Mouse (Mus musculus) neutrophil, adult 65 days (primary cell): ENCODE results near the gene Klhdc2. TPM values are rescaled to one million over a fixed set of nuclear protein-coding genes. Genes with fewer than 3 reads are reported as not detected.

Experiments used
- total RNA-seq: library from RNA; stranded (reverse); gene quantifications from 2 replicates; pipeline ENCODE4 v1.2.4, GENCODE M21; 2023

The Klhdc2 gene
- 20.7 and 20.9 TPM in 2 replicates for total RNA-seq

DNA sequence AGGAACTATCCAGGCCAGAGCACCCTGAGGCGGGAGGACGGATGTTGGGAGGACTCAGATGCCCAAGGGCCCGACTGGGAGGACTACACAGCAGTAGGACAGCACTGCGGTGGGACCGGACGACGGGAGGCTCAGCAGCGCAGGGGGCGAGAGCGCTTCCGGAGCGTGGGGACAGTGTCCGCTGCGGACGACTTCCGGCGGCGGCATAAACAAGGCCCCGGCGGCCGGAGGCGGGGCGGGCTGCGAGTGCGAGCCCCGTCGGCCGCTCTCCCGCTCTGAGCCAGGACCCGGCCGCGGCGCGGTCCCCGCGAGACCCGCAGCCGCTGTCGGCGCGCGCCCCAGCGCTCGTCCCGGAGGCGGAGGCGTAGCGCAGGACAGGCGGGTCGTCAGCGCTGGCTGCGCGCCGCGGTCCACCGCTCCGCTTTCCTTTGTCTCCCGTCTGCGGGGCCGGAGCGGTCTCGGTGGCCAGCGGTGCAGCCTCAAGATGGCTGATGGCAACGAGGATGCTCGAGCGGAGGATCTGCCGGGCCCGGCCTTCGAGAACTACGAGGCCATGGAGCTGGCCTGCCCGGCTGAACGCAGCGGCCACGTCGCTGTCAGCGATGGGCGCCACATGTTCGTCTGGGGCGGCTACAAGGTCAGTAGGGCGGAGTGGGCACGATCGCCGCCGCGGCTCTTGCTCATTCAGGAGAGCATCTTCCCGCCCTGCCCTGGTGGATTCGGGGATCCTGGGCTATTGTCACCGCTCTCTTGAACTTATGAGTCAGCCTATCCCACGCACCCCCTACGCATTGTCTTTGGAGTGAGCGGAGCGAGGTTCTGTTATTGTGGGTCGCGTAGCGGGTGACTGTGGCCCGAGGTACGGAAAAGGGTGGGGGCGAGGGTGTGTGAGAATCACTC, at the start of gene Klhdc2:
Gene Klhdc2 (plus strand): TSS at position 171 of the 900 bp plus-strand sequence.

DNA sequence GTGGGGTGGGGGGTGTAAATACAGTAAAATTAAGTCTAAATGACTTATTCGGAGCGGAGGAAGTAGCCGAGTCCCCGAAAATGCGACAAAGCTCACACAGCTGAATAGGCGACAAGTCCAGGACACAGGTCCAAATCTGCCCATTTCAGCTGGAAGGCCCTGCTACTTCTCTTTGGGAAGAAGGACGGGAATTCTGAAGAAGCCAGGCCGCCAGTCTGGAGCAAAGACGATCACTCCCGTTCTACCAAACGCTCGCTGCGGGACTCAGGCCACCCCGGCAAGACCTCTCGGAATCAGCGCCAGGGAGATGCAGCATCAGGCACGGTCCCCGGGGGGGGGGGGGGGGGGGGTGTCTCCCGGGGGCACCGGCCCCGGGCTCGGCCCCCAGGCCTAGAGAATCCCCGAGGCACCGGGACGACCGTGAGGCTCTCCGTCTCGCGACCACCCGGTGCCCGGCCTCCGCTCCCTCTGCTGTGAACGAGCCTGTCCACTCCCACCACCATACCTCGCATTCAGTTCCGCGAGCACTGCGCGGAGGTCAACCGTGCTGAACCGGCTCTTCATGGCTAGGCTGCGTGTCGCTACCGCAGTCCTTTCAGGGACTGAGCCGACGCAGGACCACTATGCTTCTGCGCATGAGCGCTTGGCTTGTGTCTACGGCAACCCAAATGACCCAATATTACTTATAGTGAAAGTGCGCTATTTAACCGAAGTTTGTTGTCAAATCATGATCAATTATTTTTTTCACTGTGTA, 60.2 kb downstream of the Klhdc2 start, which contains the start of gene Nemf:
Gene Nemf (minus strand): TSS at position 620 of the 754 bp plus-strand sequence.

Other genes with a start within 250 kb of the Klhdc2 start
- gene Rps29, start 137.5 kb upstream of the Klhdc2 start, total RNA-seq = 658 and 1,139 TPM in 2 replicates
- 5.7 and 6.2 TPM in 2 replicates for gene Lrr1, start 127.9 kb upstream of the Klhdc2 start, total RNA-seq
- 133 and 180 TPM in 2 replicates for gene Rpl36al, start 112.6 kb upstream of the Klhdc2 start, total RNA-seq
- 25.7 and 26.3 TPM in 2 replicates for gene Mgat2, start 112.5 kb upstream of the Klhdc2 start, total RNA-seq
- gene Gm49383, start 99.6 kb upstream of the Klhdc2 start, total RNA-seq = 3.2 and 5.3 TPM in 2 replicates
- gene Dnaaf2, start 98.3 kb upstream of the Klhdc2 start, total RNA-seq = 1.3 and 1.7 TPM in 2 replicates
- gene Gm49384, start 92.4 kb upstream of the Klhdc2 start, total RNA-seq = 2.3 and 4.2 TPM in 2 replicates
- gene Pole2, start 68.5 kb upstream of the Klhdc2 start, total RNA-seq = 5.8 and 8.6 TPM in 2 replicates
- gene Klhdc1, start 55.5 kb upstream of the Klhdc2 start, total RNA-seq = 0.34 and 0.63 TPM in 2 replicates
- 35.0 and 43.5 TPM in 2 replicates for gene Nemf, start 60.5 kb downstream of the Klhdc2 start, total RNA-seq
- gene Arf6, start 75.5 kb downstream of the Klhdc2 start, total RNA-seq = 163 and 204 TPM in 2 replicates
- gene Gm9887, start 75.8 kb downstream of the Klhdc2 start, total RNA-seq = 0.93 and 1.9 TPM in 2 replicates